Mouse (Mus musculus) erythroid progenitor cell, adult 5-6 weeks (primary cell): ENCODE results near the gene Gpr158. TPM values are rescaled to one million over a fixed set of nuclear protein-coding genes. Genes with fewer than 3 reads are reported as not detected.

Source experiments
- total RNA-seq, 2 experiments: library from RNA; stranded (forward) in 1 of 2; stranded (reverse) in 1 of 2; fragments of 150-400 nt in 1 of 2; fragments of 186-747, 209-891 nt in 1 of 2; gene quantifications; 2 replicates each; pipeline versions ENCODE4 v1.2.3 to v1.2.4; 2015 to 2017; ENCODE audit warnings: low replicate concordance in 2 of 2

Gpr158 gene
- total RNA-seq, 2 experiments from 2014 or later, result not detected

Other genes starting within 250 kb of the Gpr158 start
- gene Enkur, start 162.2 kb upstream of the Gpr158 start, total RNA-seq (2015; ENCODE audit: low replicate concordance), result not detected in 2 replicates
- not detected in 2 replicates for gene Enkur, start 162.2 kb upstream of the Gpr158 start, total RNA-seq (2017; ENCODE audit: low replicate concordance)
- gene Thnsl1, start 161.8 kb upstream of the Gpr158 start, total RNA-seq (2015; ENCODE audit: low replicate concordance), result not detected in 2 replicates
- 0.64 TPM in 1 of 2 replicates, not detected in the other for gene Thnsl1, start 161.8 kb upstream of the Gpr158 start, total RNA-seq (2017; ENCODE audit: low replicate concordance)